Mouse (Mus musculus) liver (tissue): Measurements from ENCODE around the gene Grin3b.
A peak's percentile ranks its signal among the peaks of the same experiment; 100 is the strongest.

Experiments
- DNase-seq: peaks from one replicate; pipeline ENCODE4 v3.0.0-alpha.2; 2020; ENCODE audit warnings: mixed read lengths

The Grin3b gene

DNA sequence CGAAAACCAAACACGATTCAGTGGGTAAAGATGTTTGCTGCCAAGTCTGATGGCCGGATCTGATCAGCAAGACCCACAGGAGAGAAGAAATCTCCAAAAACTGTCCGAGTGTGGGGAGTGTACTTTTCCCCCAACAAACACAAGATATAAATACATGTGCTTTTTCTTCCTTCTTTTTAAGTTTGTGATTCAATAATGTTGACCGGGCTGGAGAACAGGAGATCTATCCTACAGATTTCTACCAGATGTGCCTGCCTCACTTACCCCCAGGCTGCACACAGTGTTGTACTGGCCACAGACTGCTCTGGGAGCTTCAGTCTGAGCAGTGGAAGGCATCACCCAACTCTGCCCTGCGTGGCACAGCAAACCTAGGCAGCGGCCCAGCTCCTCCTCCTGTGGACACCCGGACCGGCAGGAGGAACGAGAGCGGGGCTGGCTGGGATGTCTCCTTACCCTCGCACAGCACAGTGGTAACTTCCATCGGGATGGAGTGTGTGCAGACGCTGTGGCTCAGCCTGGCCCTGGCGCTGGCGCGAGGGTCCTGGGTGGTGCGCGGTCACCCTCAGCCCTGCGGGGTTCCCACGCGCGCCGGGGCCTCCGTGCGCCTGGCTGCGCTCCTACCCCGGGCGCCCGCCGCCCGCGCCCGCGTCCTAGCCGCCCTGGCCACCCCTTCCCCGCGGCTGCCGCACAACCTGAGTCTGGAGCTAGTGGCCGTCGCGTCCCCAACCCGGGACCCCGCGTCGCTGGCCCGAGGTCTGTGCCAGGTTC, at the start of gene Grin3b:
Grin3b (plus strand) TSS at position 301 of the 768 bp plus-strand sequence.
- DNase-seq = no peak

DNA sequence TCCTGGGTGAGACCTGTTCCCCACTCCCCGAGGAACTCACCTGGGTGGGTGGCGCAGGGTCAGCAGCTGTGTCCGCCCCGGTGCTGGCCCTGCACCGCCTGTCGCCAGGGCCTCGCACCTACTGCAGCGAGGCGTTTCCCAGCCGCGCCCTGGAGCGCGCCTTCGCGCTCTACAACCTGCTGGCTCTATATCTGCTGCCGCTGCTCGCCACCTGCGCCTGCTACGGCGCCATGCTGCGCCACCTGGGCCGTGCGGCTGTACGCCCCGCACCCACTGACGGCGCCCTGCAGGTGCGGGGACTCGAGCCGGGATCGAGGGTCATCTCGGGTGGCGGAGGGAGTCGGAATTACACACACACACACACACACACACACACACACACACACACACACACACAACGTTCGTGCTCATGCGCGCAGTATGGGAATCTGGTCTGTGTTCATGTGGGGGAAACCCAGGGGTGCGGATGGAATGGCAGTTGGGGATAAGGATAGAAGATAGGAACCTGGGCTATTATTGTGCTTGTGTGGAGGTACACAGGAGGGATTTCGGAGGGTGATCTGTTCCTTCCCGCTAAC, 49.5 kb upstream of the Grin3b start, which contains the start of gene R3hdm4:
R3hdm4 (minus strand) TSS at position 251 of the 578 bp plus-strand sequence.
- no peak for DNase-seq

DNA sequence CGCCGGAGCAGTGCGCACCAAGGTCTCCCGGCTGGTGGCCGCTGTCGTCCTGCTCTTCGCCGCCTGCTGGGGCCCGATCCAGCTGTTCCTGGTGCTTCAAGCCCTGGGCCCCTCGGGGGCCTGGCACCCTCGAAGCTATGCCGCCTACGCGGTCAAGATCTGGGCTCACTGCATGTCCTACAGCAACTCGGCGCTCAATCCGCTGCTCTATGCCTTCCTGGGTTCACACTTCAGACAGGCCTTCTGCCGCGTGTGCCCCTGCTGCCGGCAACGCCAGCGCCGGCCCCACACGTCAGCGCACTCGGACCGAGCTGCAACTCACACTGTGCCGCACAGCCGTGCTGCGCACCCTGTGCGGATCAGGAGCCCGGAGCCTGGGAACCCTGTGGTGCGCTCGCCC, 48.9 kb upstream of the Grin3b start:
- no peak for DNase-seq

DNA sequence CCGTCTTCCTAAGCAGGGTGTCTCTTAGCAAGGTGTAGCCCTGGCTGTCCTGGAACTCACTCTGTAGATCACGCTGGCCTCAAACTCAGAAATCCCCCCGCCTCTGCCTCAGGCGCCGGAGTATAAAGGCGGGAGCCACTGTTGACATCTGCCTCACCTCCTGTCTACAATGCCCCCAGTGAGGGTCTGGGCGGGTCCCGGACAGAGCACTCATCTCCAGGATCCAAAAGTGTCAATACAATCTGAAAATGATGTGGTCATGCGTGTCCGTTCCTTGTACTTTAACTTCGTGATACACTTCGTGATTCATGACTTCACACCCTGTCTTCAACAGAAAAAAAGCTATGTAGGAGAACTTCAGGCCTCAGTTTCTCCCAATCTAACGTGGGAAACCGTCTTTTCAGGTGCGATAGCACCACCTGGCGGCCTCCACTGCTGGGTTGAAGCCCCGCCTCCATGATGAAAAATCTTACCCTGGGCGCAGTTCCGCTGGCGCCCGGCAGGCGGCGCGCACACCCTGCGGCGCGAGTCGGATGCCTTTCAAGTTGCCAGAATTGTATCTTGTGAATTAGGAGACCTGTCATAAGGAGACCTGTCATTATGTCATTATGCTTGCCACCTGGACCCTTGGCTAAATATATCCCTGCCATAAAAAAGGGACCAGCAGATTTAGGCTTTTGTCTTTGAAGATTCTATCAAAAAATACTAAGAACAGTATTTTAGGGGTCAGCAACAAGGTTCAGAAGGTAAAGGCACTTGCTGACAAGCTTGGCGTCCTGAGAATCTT, 45.3 kb upstream of the Grin3b start:
- peak; percentile 92 for DNase-seq

DNA sequence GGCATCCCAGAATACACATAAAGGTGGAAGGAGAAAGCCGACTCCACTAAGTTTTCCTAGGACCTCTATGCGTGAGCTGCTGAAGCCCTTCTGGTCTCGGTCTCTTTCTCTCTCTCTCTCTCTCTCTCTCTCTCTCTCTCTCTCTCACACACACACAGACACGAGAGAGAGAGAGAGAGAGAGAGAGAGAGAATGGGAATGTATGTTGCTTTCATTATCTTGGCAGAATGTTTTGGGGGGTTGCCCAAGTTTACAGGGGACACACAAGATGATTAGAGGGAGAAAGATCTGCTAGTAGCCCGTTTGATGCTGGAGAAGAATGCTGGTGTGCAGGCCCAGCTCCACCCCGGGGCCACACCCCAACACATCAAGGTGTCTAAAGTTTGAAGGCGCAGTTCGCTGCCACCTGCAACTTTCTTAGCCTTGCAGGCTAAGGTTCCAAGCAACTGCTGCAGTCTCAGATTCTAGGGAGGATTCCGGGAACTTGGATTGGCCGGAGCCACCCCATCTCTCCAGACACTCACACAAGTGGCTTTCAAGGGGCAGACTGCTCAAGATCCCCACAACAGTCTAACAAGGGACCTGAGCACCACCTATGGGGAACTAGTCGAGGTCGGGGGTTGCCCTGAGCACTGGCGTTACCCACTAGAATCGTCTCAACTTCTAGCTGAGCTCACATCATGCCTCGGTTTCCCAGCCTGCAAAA, 44.6 kb upstream of the Grin3b start:
- DNase-seq = no peak

DNA sequence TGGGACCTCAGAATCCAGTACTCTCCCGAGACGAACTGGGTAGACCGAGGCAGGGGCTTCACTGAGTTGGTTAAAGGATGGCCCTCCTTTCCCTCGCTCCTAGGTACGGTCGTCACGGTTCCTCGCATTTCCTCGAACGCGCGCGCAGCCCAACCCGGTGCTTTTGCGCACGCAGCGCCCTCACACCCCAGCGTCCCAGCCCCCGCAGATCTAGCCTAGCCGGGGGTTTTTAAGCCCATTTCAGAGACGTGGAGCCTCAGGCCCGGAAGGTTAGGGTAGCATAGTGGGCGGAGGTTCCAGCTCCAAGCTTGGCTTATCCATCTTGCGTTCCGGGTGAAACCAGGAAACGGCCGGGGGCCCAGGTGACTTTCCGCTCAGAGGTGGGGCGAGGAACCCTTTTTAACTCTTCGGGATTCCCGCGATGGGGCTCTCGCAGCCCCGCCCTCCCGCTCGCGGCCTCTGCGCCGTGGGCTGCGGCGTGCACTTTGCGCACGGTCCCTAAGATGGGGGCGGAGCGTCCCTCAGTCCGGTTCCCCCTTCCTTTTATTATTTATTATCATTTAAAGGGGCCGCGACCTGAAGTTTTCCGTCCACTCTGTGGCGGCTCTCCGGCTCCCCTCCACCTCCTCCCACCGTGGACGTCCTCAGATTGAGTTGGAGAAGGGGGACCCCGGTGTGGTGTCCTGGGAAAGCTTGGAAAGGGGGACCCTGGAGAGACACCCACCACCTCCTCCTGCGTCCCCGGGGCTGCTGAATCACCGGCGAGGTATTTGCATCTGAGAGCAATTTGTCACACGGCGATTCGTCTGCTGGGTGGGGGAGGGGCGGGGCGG, 43.8 kb upstream of the Grin3b start, which contains the start of gene Arid3a:
Arid3a (plus strand) TSS at position 553 of the 833 bp plus-strand sequence.
- DNase-seq = peak; percentile 89

DNA sequence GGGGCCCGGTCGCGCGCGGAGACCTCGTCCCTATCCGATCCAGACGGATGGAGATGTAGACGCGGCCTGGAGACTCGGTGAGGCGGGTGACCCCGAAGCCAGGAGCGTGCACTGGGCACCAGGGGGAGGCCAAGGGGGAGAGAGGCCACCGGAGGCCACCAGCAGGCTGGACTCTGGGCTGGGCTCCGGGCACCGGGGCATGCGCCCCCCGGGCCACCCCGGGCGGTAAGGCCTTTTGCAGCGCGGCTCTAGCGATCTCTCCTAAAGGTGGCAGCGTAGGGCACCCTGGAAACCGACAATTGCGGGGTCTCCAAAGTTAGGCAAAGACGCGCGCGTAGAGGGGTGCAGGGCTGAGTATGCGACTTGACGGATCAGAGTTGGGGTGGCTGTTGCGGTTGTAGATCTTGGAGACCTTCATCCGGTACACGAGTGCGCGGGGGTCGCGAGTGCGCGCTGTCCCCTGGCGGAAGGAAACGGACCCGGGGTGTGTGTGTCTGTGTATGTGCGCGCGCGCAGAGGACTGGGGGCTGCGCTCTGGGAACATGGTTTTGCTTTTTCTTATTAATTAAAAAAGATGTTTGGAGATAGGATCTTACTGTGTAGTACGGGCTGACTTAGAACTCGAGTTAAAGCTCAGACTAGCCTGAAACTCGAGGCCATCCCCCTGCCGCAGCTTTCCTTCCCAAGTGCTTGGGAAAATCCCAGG, 43.0 kb upstream of the Grin3b start:
- DNase-seq = peak; percentile 54

DNA sequence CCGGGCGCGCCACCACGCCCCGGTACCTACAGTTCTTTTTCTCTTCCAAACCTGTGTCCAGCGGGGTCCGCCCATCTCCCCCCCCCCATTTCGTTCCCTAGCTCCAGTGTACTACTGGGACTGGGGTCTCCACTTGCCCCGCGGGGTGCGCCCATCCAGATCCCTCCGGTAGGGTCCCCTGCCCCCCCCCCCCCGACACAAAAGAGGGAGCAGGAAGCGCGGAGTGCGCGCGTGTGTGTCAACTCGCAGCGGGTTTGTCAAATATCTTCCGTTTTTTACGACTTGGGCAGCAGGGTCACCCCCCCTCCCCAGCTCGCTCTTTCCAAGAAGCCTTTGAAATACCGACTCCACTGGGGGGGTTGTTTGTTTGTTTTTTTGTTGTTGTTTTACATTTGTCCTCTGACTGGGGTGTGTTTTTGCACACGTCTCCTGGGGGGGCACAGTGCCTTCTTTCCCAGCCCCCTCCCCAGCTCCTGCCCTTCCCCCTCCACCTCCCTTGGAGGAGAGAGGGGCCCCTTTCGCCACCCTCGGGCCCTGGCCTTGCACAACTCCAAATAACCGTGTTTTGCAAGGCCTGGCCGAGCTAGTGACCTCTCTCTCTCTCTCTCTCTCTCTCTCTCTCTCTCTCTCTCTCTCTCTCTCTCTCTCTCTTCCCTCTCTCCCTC, 42.4 kb upstream of the Grin3b start:
- DNase-seq = peak; percentile 60

DNA sequence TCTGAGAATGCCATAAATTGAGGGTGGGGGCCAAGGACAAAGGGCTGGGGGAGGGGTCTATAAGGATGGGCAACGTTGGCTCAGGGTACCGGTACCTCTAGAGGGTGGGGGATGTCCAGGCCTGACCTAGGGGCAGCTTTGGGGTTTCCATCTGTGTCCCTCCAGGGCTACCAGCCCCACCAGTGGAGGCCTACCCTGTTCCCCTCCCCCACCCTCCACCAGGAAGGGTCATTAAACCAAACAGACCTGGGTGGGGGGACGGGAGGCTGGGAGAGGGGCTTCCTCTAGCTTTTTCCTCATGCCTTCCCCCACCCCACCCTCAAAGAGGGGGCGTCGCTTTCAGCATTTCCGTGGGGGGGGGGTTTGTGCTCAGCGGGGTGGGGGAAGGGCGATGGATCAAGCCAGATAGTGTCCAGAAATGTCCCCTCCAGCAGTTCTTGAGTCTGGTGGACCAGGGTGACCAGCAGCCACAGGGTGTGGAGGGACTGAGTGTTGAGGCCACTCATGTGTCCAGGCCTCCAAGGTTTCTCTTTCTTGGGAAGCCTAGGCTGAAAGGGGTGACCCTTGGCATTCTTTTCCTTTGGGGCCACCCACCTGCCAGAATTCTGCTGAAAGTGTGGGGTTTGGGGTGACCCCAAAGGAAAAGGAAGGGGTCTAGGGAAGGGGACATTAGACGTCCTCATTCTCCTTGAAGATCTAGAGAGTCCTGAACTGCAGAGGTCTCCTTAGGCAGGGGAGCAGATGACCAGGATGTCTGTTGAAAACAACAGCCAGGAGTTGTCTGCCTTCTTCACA, 41.4 kb upstream of the Grin3b start:
- no peak for DNase-seq

DNA sequence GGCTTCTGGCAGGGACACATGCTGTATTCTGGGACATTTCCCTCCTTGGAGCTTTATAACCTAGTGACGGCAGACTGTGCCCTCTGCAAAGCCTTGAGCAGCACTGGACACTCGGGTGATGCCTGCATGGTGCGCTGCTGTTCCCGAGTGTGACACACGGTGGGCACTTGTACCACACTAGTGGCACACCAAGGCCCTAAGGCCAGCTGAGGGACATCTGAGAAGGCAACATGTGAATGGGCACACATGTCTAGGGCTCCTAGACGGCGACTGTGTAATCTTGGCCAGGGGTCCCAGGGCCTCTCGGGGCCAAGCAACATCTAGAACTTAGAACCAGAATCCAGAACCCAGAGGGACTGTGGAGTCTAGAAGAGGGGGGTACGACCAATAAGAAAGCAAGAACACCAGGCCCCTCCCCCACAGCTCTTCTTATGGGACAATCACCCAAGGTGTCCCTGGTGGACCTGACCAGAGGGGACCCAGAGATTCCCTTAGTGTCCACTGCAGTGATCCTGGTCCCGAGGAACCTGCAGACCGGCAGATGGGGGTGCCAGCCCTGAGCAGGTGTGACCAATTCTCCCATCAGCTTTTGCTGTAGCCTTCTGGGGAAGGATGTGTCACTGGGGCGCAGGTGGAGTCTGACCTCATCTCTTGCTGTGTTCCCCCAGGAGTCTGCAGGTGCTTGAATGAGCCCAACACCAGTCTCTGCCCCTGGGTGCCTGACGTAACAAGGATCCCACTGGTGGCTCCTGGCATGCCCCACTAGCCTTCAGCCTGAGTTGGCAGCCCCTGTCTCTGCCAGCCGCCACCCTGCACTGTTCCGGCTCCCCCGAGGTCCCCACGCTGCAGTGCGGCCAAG, 40.3 kb upstream of the Grin3b start:
- no peak for DNase-seq

DNA sequence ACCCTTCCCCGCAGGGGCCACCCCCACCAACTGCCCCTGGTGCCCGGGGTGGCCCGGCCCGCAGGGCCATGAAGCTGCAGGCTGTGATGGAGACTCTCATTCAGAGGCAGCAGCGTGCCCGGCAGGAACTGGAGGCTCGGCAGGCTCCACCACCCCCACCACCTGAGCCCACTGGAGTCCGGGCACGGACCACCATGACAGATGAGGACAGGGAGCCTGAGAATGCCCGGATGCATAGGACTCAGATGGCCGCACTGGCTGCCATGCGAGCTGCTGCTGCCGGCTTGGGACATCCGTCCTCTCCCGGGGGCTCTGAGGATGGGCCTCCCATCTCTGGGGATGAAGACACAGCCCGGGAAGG, 39.7 kb upstream of the Grin3b start:
- no peak for DNase-seq

DNA sequence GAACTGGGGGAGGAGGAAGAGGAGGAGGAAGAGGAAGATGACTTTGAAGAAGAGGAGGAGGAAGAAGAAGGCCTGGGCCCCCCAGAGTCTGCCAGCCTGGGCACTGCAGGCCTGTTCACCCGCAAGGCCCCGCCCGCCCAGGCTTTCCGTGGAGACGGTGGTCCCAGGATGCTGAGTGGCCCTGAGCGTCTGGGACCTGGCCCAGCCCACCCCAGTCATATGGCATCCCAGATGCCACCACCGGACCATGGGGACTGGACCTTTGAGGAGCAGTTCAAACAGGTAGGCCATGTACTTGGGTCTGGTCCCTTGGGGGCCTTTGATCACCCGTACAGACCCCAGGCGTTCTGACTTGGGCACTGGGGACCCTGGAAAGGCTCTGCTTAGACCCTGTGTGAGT, 38.7 kb upstream of the Grin3b start:
- DNase-seq = no peak

DNA sequence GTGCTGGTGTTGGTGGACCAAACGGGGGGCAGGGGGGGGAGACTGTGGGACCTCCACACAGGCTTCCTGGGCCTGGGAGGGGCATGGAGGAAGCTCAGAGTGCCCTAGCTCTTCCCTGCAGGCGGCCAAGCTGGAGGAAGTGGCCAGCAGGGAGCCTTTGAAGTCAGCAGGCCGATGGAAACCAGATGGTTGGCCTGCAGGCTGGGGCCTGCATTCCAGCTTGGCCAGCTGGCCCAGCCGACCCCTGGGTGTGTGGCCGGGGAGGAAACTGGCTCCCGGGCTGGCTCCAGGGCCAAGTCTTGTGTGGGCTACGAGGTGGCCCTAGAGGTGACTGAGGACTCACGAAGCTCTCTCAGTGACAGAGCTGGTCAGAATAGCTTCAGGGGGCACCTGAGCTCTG, 37.8 kb upstream of the Grin3b start:
- DNase-seq = no peak

DNA sequence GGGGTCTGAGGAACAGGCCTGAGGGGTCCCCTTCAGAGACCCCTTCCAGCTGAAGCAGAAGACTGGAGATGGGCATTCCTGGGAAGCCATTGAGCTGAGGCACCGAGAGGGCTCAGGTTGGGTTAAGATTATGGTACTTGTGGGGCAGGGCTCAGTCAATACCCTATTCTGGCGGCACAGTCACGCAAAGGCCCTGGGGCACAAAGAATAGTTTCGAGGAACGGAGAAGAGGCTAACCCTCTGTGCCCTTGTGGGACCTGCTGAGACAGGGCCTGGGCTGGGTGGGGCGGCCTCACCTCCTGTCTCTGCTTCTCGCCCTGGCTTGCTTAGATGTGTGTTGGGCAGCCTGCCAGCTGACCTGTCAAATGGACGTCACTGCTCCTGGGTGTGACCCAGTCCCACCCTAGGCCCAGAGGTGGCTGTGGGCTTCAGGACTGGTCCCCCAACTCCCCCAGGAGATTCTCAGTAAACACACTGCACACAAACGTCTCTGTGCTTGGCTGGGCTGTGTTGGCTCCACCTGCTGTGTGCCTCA, 37.3 kb upstream of the Grin3b start:
- DNase-seq = no peak

DNA sequence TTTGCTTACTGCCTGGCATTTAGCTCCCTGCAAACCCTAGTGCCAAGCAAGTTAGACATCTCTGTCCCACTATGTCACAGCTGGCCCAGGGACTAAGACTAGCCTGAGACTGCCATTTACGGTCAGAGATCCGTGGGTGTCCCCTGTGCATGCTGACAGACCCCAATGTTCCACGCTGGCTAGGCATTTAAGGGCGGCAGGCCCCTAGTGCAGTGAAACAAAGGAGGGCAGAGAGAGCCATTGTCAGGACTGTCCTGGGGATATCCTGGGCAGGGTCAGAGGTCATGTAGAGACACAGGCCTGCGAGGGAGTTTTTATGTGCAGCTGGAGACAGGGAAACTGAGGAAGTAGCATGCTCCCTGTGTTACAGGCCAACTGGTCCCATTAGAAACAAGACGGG, 36.7 kb upstream of the Grin3b start:
- no peak for DNase-seq

DNA sequence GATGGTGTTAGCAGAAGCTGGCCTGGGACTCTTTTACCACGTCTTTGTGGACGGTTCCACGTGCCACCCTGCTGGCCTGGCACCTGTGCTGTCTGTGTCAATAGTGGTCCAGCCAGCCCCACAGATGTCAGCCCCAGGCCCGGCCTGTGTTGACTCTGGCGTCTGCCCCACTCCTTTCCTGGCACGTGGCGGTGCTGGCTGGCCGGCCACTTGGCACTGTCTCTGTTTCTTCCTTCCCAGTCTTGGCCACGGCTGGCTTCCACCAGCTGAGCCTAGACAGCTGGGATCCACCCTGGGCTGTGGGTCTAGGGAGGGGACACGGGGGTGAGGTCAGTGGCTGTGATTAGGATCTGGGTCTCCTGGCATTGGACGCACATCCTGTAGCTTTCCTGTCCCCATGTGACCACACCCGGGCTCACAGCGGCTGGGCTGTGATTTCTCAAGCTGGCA, 36.2 kb upstream of the Grin3b start:
- no peak for DNase-seq

DNA sequence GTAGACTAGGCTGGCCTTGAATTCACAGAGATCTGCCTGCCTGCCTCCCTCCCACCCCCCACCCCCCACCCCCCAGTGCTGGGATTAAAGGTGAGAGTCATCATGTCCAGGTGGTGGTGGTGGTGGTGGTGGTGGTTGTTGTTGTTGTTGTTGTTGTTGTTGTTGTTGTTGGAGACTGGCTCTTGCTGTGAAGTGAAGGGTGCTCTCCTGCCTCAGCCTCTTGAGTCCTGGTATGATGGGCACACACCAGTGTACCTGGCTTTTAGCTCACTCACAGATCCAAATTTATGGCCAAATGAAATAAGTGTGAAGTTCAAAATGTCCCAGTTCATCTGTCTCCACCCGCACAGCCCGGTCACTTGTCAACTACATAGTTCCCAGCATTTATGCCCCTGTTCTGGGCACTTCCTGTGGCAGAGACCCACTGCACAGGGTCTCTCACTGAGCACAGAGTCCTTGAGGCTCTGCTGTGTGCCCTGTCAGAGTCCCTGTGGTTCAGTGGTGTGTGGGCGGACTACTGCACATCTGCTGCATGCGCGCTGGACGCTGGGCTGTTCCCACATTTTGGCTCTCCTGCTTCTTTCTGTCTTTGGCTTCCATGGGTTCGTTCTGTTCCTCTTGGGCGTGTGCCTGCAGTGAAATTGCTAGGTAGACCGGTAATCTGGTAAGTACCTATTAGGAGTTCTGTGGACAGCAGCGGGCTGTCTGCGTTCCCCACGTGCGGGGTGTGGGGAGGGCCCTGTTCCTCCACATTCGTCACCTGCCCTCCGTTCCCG, 35.5 kb upstream of the Grin3b start:
- DNase-seq = no peak
